Mouse (Mus musculus) hindbrain, postnatal 0 days (tissue): ENCODE measurements around the gene Ubxn11. TPM values are rescaled to one million over a fixed set of nuclear protein-coding genes. Genes with fewer than 3 reads are reported as not detected.

Source experiments
- ATAC-seq: fragments of 200-750 bp; cut with Nextera tagmentation; 2 replicates; pipeline ENCODE4 v1.8.0; 2017; ENCODE audit warnings: mild to moderate bottlenecking, moderate TSS enrichment, moderate library complexity
- DNase-seq: peaks from one replicate; pipeline ENCODE4 v3.0.0-alpha.2; 2015; ENCODE audit warnings: low spot score
- H3K27ac ChIP-seq: fragments of 300-500 bp; sonication (generic); 2 replicates; pipeline ENCODE4 v1.5.1; 2014; ENCODE audit warnings: mild to moderate bottlenecking
- H3K27me3 ChIP-seq: fragments of 300-500 bp; sonication (generic); 2 replicates; pipeline ENCODE4 v1.6.1; 2014; ENCODE audit warnings: low read length, mixed read lengths; ENCODE audit not compliant: insufficient read depth
- H3K36me3 ChIP-seq: fragments of 300-500 bp; sonication (generic); 2 replicates; pipeline ENCODE4 v1.6.1; 2014; ENCODE audit warnings: low read length, mixed read lengths; ENCODE audit not compliant: insufficient read depth
- H3K4me1 ChIP-seq: fragments of 300-500 bp; sonication (generic); 2 replicates; pipeline ENCODE4 v1.6.1; 2014; ENCODE audit warnings: antibody characterized with exemption, low read length, mixed read lengths; ENCODE audit not compliant: insufficient read depth
- H3K4me2 ChIP-seq: fragments of 300-500 bp; sonication (generic); 2 replicates; pipeline ENCODE4 v1.6.1; 2014; ENCODE audit warnings: low read depth, mild to moderate bottlenecking, low read length, moderate library complexity, mixed read lengths
- H3K4me3 ChIP-seq: fragments of 300-500 bp; sonication (generic); 2 replicates; pipeline ENCODE4 v1.5.1; 2014; ENCODE audit warnings: low read length
- H3K9ac ChIP-seq: fragments of 300-500 bp; sonication (generic); replicated peaks from 2 replicates; pipeline ENCODE4 v1.6.1; 2014; ENCODE audit warnings: mild to moderate bottlenecking, low read length, moderate library complexity, mixed read lengths
- H3K9me3 ChIP-seq: fragments of 300-500 bp; sonication (generic); 2 replicates; pipeline ENCODE4 v1.6.1; 2016; ENCODE audit warnings: low read length, mixed read lengths
- CTCF ChIP-seq: IDR thresholded peaks from 2 replicates; pipeline ENCODE4 v1.5.1; 2016; ENCODE audit warnings: antibody characterized with exemption, control low read depth, low read depth
- WGBS: fragments of 180-500 bp; shearing (Covaris S2); extraction: QIAGEN DNeasy Blood & Tissue Kit; methylation state at CpG from one replicate; pipeline ENCODE4 v1.1.7; 2014; 5-methylcytosine and 5-hydroxymethylcytosine counted together
- polyA plus RNA-seq: library from polyadenylated mRNA; unstranded; fragments of >200 nt; fragmentation: Nextera tagmentation; extraction: Ambion mirVana; gene quantifications from 2 replicates; pipeline ENCODE4 v1.2.1, GENCODE M21; 2015
- total RNA-seq: library from RNA; depleted of rRNA; stranded (reverse); fragments of >200 nt; gene quantifications from 2 replicates; pipeline ENCODE4 v1.2.3, GENCODE M21; 2014; rRNA removed

The Ubxn11 gene
- 3.5 and 8.9 TPM in 2 replicates for total RNA-seq
- polyA plus RNA-seq: 14.0 and 14.6 TPM in 2 replicates

- 17% methylated on average over 34 of the region's 34 CpGs for WGBS
- ATAC-seq: peak; percentile 98
- no peaks in the 10 kb centered on the region for H3K36me3 ChIP-seq
- no peak for TF ChIP-seq CTCF
- H3K27ac ChIP-seq: no peak within 1 kb of the TSS
- DNase-seq: peak; percentile 95
- peak within 1 kb of the TSS; percentile 42; the same call in 1 of the 2 replicates for H3K9ac ChIP-seq
- H3K4me2 ChIP-seq: peak within 1 kb of the TSS; percentile 62
- H3K4me3 ChIP-seq: peak within 1 kb of the TSS; percentile 68
- H3K27me3 ChIP-seq: no peaks in the 10 kb centered on the region
- no peaks in the 10 kb centered on the region for H3K4me1 ChIP-seq
- H3K9me3 ChIP-seq: no peaks in the 10 kb centered on the region
These were observed at the start of gene Ubxn11 for GRCm38 (mm10) chr4:134101979-134102741. Gene Ubxn11, plus strand, starts transcription at chr4:134102570.

GRCm38 (mm10) chr4:134053538-134053937, 48.8 kb upstream of the Ubxn11 start, which contains the start of gene Zfp683:
Gene Zfp683, plus strand, starts transcription at chr4:134053838.
- Histone ChIP-seq H3K4me3 (no peak within 1 kb of the TSS), H3K36me3 (no peaks in the 10 kb centered on the region), H3K9ac (no peak within 1 kb of the TSS), H3K9me3 (no peaks in the 10 kb centered on the region), H3K27me3 (no peaks in the 10 kb centered on the region), H3K4me2 (no peak within 1 kb of the TSS), H3K27ac (no peak within 1 kb of the TSS), H3K4me1 (peaks cover 6% of the 10 kb centered on the region)
- 87% methylated on average over 3 of the region's 3 CpGs for WGBS
- no peak for TF ChIP-seq CTCF
- no peak for DNase-seq
- ATAC-seq: no peak

- no peak overlapping the region for H3K9ac ChIP-seq
- H3K4me2 ChIP-seq: no peak overlapping the region
- no peaks in the 10 kb centered on the region for H3K27me3 ChIP-seq
- DNase-seq (peak; percentile 18), ATAC-seq (no peak)
- no peaks in the 10 kb centered on the region for H3K4me1 ChIP-seq
- no peaks in the 10 kb centered on the region for H3K9me3 ChIP-seq
- WGBS: 29% methylated on average over 14 of the region's 14 CpGs
- no peak for TF ChIP-seq CTCF
- H3K4me3 ChIP-seq: no peak overlapping the region
- H3K36me3 ChIP-seq: no peaks in the 10 kb centered on the region
- no peak overlapping the region for H3K27ac ChIP-seq
These were observed 44.1 kb upstream of the Ubxn11 start for GRCm38 (mm10) chr4:134058166-134058715.

- ATAC-seq (no peak), DNase-seq (no peak)
- Histone ChIP-seq H3K36me3 (no peaks in the 10 kb centered on the region), H3K27ac (no peak overlapping the region), H3K9ac (no peak overlapping the region), H3K4me2 (no peak overlapping the region), H3K9me3 (no peaks in the 10 kb centered on the region), H3K4me1 (no peaks in the 10 kb centered on the region), H3K4me3 (no peak overlapping the region), H3K27me3 (no peaks in the 10 kb centered on the region)
- TF ChIP-seq CTCF: no peak
- WGBS: 86% methylated on average over 6 of the region's 6 CpGs
These were observed 43.5 kb upstream of the Ubxn11 start for GRCm38 (mm10) chr4:134058908-134059307.

- H3K9ac ChIP-seq: no peak within 1 kb of the TSS
- H3K4me3 ChIP-seq: no peak within 1 kb of the TSS
- H3K4me1 ChIP-seq: no peaks in the 10 kb centered on the region
- WGBS: 53% methylated on average over 28 of the region's 28 CpGs
- H3K4me2 ChIP-seq: no peak within 1 kb of the TSS
- no peak for TF ChIP-seq CTCF
- no peaks in the 10 kb centered on the region for H3K27me3 ChIP-seq
- no peaks in the 10 kb centered on the region for H3K36me3 ChIP-seq
- no peaks in the 10 kb centered on the region for H3K9me3 ChIP-seq
- ATAC-seq (no peak), DNase-seq (no peak)
- no peak within 1 kb of the TSS for H3K27ac ChIP-seq
These were observed 42.1 kb upstream of the Ubxn11 start, which contains the start of gene Crybg2 for GRCm38 (mm10) chr4:134060135-134060865. Gene Crybg2, plus strand, starts transcription at chr4:134060815.

GRCm38 (mm10) chr4:134061166-134061830, 41.1 kb upstream of the Ubxn11 start:
- Histone ChIP-seq H3K9ac (no peak overlapping the region), H3K27me3 (no peaks in the 10 kb centered on the region), H3K4me2 (no peak overlapping the region), H3K36me3 (no peaks in the 10 kb centered on the region), H3K9me3 (no peaks in the 10 kb centered on the region), H3K4me1 (no peaks in the 10 kb centered on the region), H3K27ac (no peak overlapping the region), H3K4me3 (no peak overlapping the region)
- WGBS: 61% methylated on average over 18 of the region's 18 CpGs
- TF ChIP-seq CTCF: no peak
- no peak for ATAC-seq
- DNase-seq: no peak
